Mouse (Mus musculus): Measurements from ENCODE around the gene Hist1h2ae.
A peak's percentile ranks its signal among the peaks of the same experiment; 100 is the strongest.

Gene Hist1h2ae

GRCm38 (mm10) chr13:23571022-23571503, at the start of gene Hist1h2ae, which contains the start of gene Hist1h2bg:
Hist1h2ae (minus strand) TSS chr13:23571220.
Hist1h2bg (plus strand) TSS chr13:23571396.
- DNase-seq (ENCODE audit: low read depth, low spot score): peak; percentile 95
- Histone ChIP-seq H3K27me3 (ENCODE audit: control insufficient read depth, insufficient read depth, low read length, poor library complexity, severe bottlenecking) (no peaks in the 10 kb centered on the region), H3K36me3 (ENCODE audit: control insufficient read depth, insufficient read depth, low read length, poor library complexity, severe bottlenecking) (no peaks in the 10 kb centered on the region)

GRCm38 (mm10) chr13:23620056-23620732, 49.2 kb upstream of the Hist1h2ae start:
- peak; percentile 27 for DNase-seq (ENCODE audit: low read depth, low spot score)
- Histone ChIP-seq H3K36me3 (ENCODE audit: control insufficient read depth, insufficient read depth, low read length, poor library complexity, severe bottlenecking) (no peaks in the 10 kb centered on the region), H3K27me3 (ENCODE audit: control insufficient read depth, insufficient read depth, low read length, poor library complexity, severe bottlenecking) (no peaks in the 10 kb centered on the region)

- DNase-seq (ENCODE audit: low read depth, low spot score): no peak
- H3K36me3 ChIP-seq (ENCODE audit: control insufficient read depth, insufficient read depth, low read length, poor library complexity, severe bottlenecking): no peaks in the 10 kb centered on the region
- H3K27me3 ChIP-seq (ENCODE audit: control insufficient read depth, insufficient read depth, low read length, poor library complexity, severe bottlenecking): no peaks in the 10 kb centered on the region
These were observed 40.6 kb upstream of the Hist1h2ae start for GRCm38 (mm10) chr13:23611638-23612037.

GRCm38 (mm10) chr13:23610393-23610792, 39.4 kb upstream of the Hist1h2ae start:
- Histone ChIP-seq H3K27me3 (ENCODE audit: control insufficient read depth, insufficient read depth, low read length, poor library complexity, severe bottlenecking) (no peaks in the 10 kb centered on the region), H3K36me3 (ENCODE audit: control insufficient read depth, insufficient read depth, low read length, poor library complexity, severe bottlenecking) (no peaks in the 10 kb centered on the region)
- no peak for DNase-seq (ENCODE audit: low read depth, low spot score)

- H3K36me3 ChIP-seq (ENCODE audit: control insufficient read depth, insufficient read depth, low read length, poor library complexity, severe bottlenecking): no peaks in the 10 kb centered on the region
- DNase-seq (ENCODE audit: low read depth, low spot score): no peak
These were observed 38.8 kb upstream of the Hist1h2ae start for GRCm38 (mm10) chr13:23609844-23610243.

GRCm38 (mm10) chr13:23609209-23609608, 38.2 kb upstream of the Hist1h2ae start:
- DNase-seq (ENCODE audit: low read depth, low spot score): no peak
- H3K27me3 ChIP-seq (ENCODE audit: control insufficient read depth, insufficient read depth, low read length, poor library complexity, severe bottlenecking): no peaks in the 10 kb centered on the region
- H3K36me3 ChIP-seq (ENCODE audit: control insufficient read depth, insufficient read depth, low read length, poor library complexity, severe bottlenecking): no peaks in the 10 kb centered on the region

More at GRCm38 (mm10) chr13:23609844-23610243, 38.8 kb upstream of the Hist1h2ae start:
- no peaks in the 10 kb centered on the region for H3K27me3 ChIP-seq (ENCODE audit: control insufficient read depth, insufficient read depth, low read length, poor library complexity, severe bottlenecking)

GRCm38 (mm10) chr13:23605052-23605451, 34.0 kb upstream of the Hist1h2ae start:
- no peaks in the 10 kb centered on the region for H3K36me3 ChIP-seq (ENCODE audit: control insufficient read depth, insufficient read depth, low read length, poor library complexity, severe bottlenecking)
- H3K27me3 ChIP-seq (ENCODE audit: control insufficient read depth, insufficient read depth, low read length, poor library complexity, severe bottlenecking): no peaks in the 10 kb centered on the region
- DNase-seq (ENCODE audit: low read depth, low spot score): no peak

GRCm38 (mm10) chr13:23604452-23604851, 33.4 kb upstream of the Hist1h2ae start:
- Histone ChIP-seq H3K27me3 (ENCODE audit: control insufficient read depth, insufficient read depth, low read length, poor library complexity, severe bottlenecking) (no peaks in the 10 kb centered on the region), H3K36me3 (ENCODE audit: control insufficient read depth, insufficient read depth, low read length, poor library complexity, severe bottlenecking) (no peaks in the 10 kb centered on the region)
- no peak for DNase-seq (ENCODE audit: low read depth, low spot score)

GRCm38 (mm10) chr13:23603182-23603699, 32.2 kb upstream of the Hist1h2ae start:
- Histone ChIP-seq H3K27me3 (ENCODE audit: control insufficient read depth, insufficient read depth, low read length, poor library complexity, severe bottlenecking) (no peaks in the 10 kb centered on the region), H3K36me3 (ENCODE audit: control insufficient read depth, insufficient read depth, low read length, poor library complexity, severe bottlenecking) (no peaks in the 10 kb centered on the region)
- no peak for DNase-seq (ENCODE audit: low read depth, low spot score)

- DNase-seq (ENCODE audit: low read depth, low spot score): peak; percentile 89
- no peaks in the 10 kb centered on the region for H3K27me3 ChIP-seq (ENCODE audit: control insufficient read depth, insufficient read depth, low read length, poor library complexity, severe bottlenecking)
- H3K36me3 ChIP-seq (ENCODE audit: control insufficient read depth, insufficient read depth, low read length, poor library complexity, severe bottlenecking): no peaks in the 10 kb centered on the region
These were observed 26.9 kb upstream of the Hist1h2ae start for GRCm38 (mm10) chr13:23597957-23598356.

GRCm38 (mm10) chr13:23595622-23596372, 24.8 kb upstream of the Hist1h2ae start:
- Histone ChIP-seq H3K36me3 (ENCODE audit: control insufficient read depth, insufficient read depth, low read length, poor library complexity, severe bottlenecking) (no peaks in the 10 kb centered on the region), H3K27me3 (ENCODE audit: control insufficient read depth, insufficient read depth, low read length, poor library complexity, severe bottlenecking) (no peaks in the 10 kb centered on the region)
- DNase-seq (ENCODE audit: low read depth, low spot score): no peak

GRCm38 (mm10) chr13:23595185-23595584, 24.2 kb upstream of the Hist1h2ae start:
- H3K36me3 ChIP-seq (ENCODE audit: control insufficient read depth, insufficient read depth, low read length, poor library complexity, severe bottlenecking): no peaks in the 10 kb centered on the region
- no peak for DNase-seq (ENCODE audit: low read depth, low spot score)
- H3K27me3 ChIP-seq (ENCODE audit: control insufficient read depth, insufficient read depth, low read length, poor library complexity, severe bottlenecking): no peaks in the 10 kb centered on the region

- no peak for DNase-seq (ENCODE audit: low read depth, low spot score)
- no peaks in the 10 kb centered on the region for H3K27me3 ChIP-seq (ENCODE audit: control insufficient read depth, insufficient read depth, low read length, poor library complexity, severe bottlenecking)
These were observed 22.2 kb upstream of the Hist1h2ae start for GRCm38 (mm10) chr13:23593051-23593770.

GRCm38 (mm10) chr13:23592614-23593013, 21.6 kb upstream of the Hist1h2ae start:
- Histone ChIP-seq H3K27me3 (ENCODE audit: control insufficient read depth, insufficient read depth, low read length, poor library complexity, severe bottlenecking) (no peaks in the 10 kb centered on the region), H3K36me3 (ENCODE audit: control insufficient read depth, insufficient read depth, low read length, poor library complexity, severe bottlenecking) (no peaks in the 10 kb centered on the region)
- DNase-seq (ENCODE audit: low read depth, low spot score): no peak

More at GRCm38 (mm10) chr13:23593051-23593770, 22.2 kb upstream of the Hist1h2ae start:
- no peaks in the 10 kb centered on the region for H3K36me3 ChIP-seq (ENCODE audit: control insufficient read depth, insufficient read depth, low read length, poor library complexity, severe bottlenecking)

All from splenic B cell, adult 2 months (primary cell).